Mouse (Mus musculus) heart, embryonic 16.5 days (tissue): ENCODE results near the gene Wasf1. TPM values are rescaled to one million over a fixed set of nuclear protein-coding genes. Genes with fewer than 3 reads are reported as not detected.

Source experiments
- ATAC-seq: fragments of 200-750 bp; cut with Nextera tagmentation; replicated peaks from 2 replicates; pipeline ENCODE4 v1.8.0; 2017; ENCODE audit warnings: moderate number of reproducible peaks; ENCODE audit not compliant: insufficient read depth, low FRiP score; ENCODE audit errors: extremely low read depth
- H3K27ac ChIP-seq: fragments of 300-500 bp; sonication (generic); 2 replicates; pipeline ENCODE4 v1.5.1; 2014; ENCODE audit warnings: mild to moderate bottlenecking, low read length, control low read depth, moderate library complexity
- H3K27me3 ChIP-seq: fragments of 300-500 bp; sonication (generic); 2 replicates; pipeline ENCODE4 v1.6.1; 2014; ENCODE audit warnings: low read length, mixed read lengths; ENCODE audit not compliant: control insufficient read depth, insufficient read depth
- H3K36me3 ChIP-seq: fragments of 300-500 bp; sonication (generic); 2 replicates; pipeline ENCODE4 v1.6.1; 2014; ENCODE audit not compliant: control insufficient read depth, insufficient read depth
- H3K4me1 ChIP-seq: fragments of 300-500 bp; sonication (generic); 2 replicates; pipeline ENCODE4 v1.6.1; 2014; ENCODE audit warnings: low read length, mixed read lengths; ENCODE audit not compliant: control insufficient read depth, insufficient read depth
- H3K4me2 ChIP-seq: fragments of 300-500 bp; sonication (generic); 2 replicates; pipeline ENCODE4 v1.6.1; 2014; ENCODE audit warnings: low read depth, mild to moderate bottlenecking, control low read depth, low read length
- H3K4me3 ChIP-seq: fragments of 300-500 bp; sonication (generic); 2 replicates; pipeline ENCODE4 v1.5.1; 2014; ENCODE audit warnings: mild to moderate bottlenecking, control low read depth, low read length
- H3K9ac ChIP-seq: fragments of 300-500 bp; sonication (generic); 2 replicates; pipeline ENCODE4 v1.6.1; 2014; ENCODE audit warnings: low read length, control low read depth
- H3K9me3 ChIP-seq: fragments of 300-500 bp; sonication (generic); replicated peaks from 2 replicates; pipeline ENCODE4 v1.6.1; 2016; ENCODE audit warnings: low read length; ENCODE audit not compliant: control insufficient read depth
- WGBS: fragments of 180-500 bp; shearing (Covaris S2); extraction: QIAGEN DNeasy Blood & Tissue Kit; methylation state at CpG from one replicate; pipeline ENCODE4 v1.1.7; 2014; 5-methylcytosine and 5-hydroxymethylcytosine counted together
- polyA plus RNA-seq: library from polyadenylated mRNA; unstranded; fragments of >200 nt; fragmentation: Nextera tagmentation; extraction: Ambion mirVana; gene quantifications from 2 replicates; pipeline ENCODE4 v1.2.1, GENCODE M21; 2015

Wasf1 gene
- 8.3 and 11.4 TPM in 2 replicates for polyA plus RNA-seq

- ATAC-seq: peak; percentile 94
- Histone ChIP-seq H3K27ac (peak within 1 kb of the TSS; percentile 88), H3K4me3 (peak within 1 kb of the TSS; percentile 74), H3K27me3 (no peaks in the 10 kb centered on the region), H3K36me3 (no peaks in the 10 kb centered on the region; the same call in 1 of the 2 replicates), H3K9me3 (no peaks in the 10 kb centered on the region), H3K4me1 (peaks cover 28% of the 10 kb centered on the region), H3K4me2 (peak within 1 kb of the TSS; percentile 92), H3K9ac (peak within 1 kb of the TSS; percentile 84)
- WGBS: under 1% methylated on average over 44 of the region's 44 CpGs
Measured at GRCm38 (mm10) chr10:40882831-40883643, at the start of gene Wasf1, which contains the start of gene Cdc40. Wasf1 (plus strand) TSS chr10:40883475. Cdc40 (minus strand) TSS chr10:40883311.

- Histone ChIP-seq H3K9ac (no peak overlapping the region), H3K9me3 (no peaks in the 10 kb centered on the region), H3K4me2 (no peak overlapping the region), H3K4me1 (peaks cover 9% of the 10 kb centered on the region; the same call in 1 of the 2 replicates), H3K27ac (no peak overlapping the region), H3K27me3 (no peaks in the 10 kb centered on the region), H3K36me3 (peaks cover 31% of the 10 kb centered on the region), H3K4me3 (no peak overlapping the region)
- 86% methylated on average over 5 of the region's 5 CpGs for WGBS
- ATAC-seq: no peak
Measured at GRCm38 (mm10) chr10:40840086-40840485, 43.2 kb upstream of the Wasf1 start.

- Histone ChIP-seq H3K9ac (peak overlapping the region; percentile 45; the same call in 1 of the 2 replicates), H3K4me3 (no peak overlapping the region), H3K4me2 (peak overlapping the region; percentile 56), H3K9me3 (no peaks in the 10 kb centered on the region), H3K27me3 (no peaks in the 10 kb centered on the region), H3K4me1 (peaks cover 9% of the 10 kb centered on the region; the same call in 1 of the 2 replicates), H3K27ac (peak overlapping the region; percentile 79), H3K36me3 (peaks cover 46% of the 10 kb centered on the region)
- no peak for ATAC-seq
- 69% methylated on average over 5 of the region's 5 CpGs for WGBS
Measured at GRCm38 (mm10) chr10:40843841-40844240, 39.4 kb upstream of the Wasf1 start.

- no peaks in the 10 kb centered on the region for H3K27me3 ChIP-seq
- H3K4me2 ChIP-seq: peak overlapping the region; percentile 56
- no peak overlapping the region; the same call in 1 of the 2 replicates for H3K9ac ChIP-seq
- H3K4me3 ChIP-seq: no peak overlapping the region
- H3K9me3 ChIP-seq: no peaks in the 10 kb centered on the region
- peak overlapping the region; percentile 79 for H3K27ac ChIP-seq
- 44% methylated on average over 10 of the region's 10 CpGs for WGBS
- ATAC-seq: peak; percentile 93
- H3K4me1 ChIP-seq: peaks cover 9% of the 10 kb centered on the region; the same call in 1 of the 2 replicates
- peaks cover 49% of the 10 kb centered on the region for H3K36me3 ChIP-seq
Measured at GRCm38 (mm10) chr10:40844546-40844945, 38.7 kb upstream of the Wasf1 start.

GRCm38 (mm10) chr10:40845626-40846025 lies 37.6 kb upstream of the Wasf1 start:
- peaks cover 50% of the 10 kb centered on the region for H3K36me3 ChIP-seq
- no peak for ATAC-seq
- H3K4me2 ChIP-seq: no peak overlapping the region
- H3K9me3 ChIP-seq: no peaks in the 10 kb centered on the region
- H3K4me1 ChIP-seq: peaks cover 7% of the 10 kb centered on the region; the same call in 1 of the 2 replicates
- H3K27ac ChIP-seq: no peak overlapping the region
- H3K27me3 ChIP-seq: no peaks in the 10 kb centered on the region
- no peak overlapping the region for H3K4me3 ChIP-seq
- 65% methylated on average over 6 of the region's 6 CpGs for WGBS
- H3K9ac ChIP-seq: no peak overlapping the region

GRCm38 (mm10) chr10:40847176-40847874 lies 36.0 kb upstream of the Wasf1 start:
- Histone ChIP-seq H3K4me3 (no peak overlapping the region), H3K27me3 (no peaks in the 10 kb centered on the region), H3K9ac (no peak overlapping the region), H3K27ac (no peak overlapping the region), H3K36me3 (peaks cover 39% of the 10 kb centered on the region), H3K4me1 (peaks cover 7% of the 10 kb centered on the region; the same call in 1 of the 2 replicates), H3K9me3 (no peaks in the 10 kb centered on the region), H3K4me2 (no peak overlapping the region)
- no peak for ATAC-seq
- WGBS: 93% methylated on average over 10 of the region's 10 CpGs

GRCm38 (mm10) chr10:40850644-40851043 lies 32.6 kb upstream of the Wasf1 start:
- ATAC-seq: no peak
- H3K36me3 ChIP-seq: peaks cover 25% of the 10 kb centered on the region
- no peaks in the 10 kb centered on the region for H3K4me1 ChIP-seq
- no peak overlapping the region for H3K27ac ChIP-seq
- H3K4me2 ChIP-seq: no peak overlapping the region
- 86% methylated on average over 2 of the region's 2 CpGs for WGBS
- no peaks in the 10 kb centered on the region for H3K9me3 ChIP-seq
- no peak overlapping the region for H3K4me3 ChIP-seq
- H3K27me3 ChIP-seq: no peaks in the 10 kb centered on the region
- H3K9ac ChIP-seq: no peak overlapping the region

- Histone ChIP-seq H3K27ac (no peak overlapping the region), H3K4me3 (no peak overlapping the region), H3K27me3 (no peaks in the 10 kb centered on the region), H3K9ac (no peak overlapping the region), H3K9me3 (no peaks in the 10 kb centered on the region), H3K4me1 (no peaks in the 10 kb centered on the region), H3K4me2 (no peak overlapping the region), H3K36me3 (peaks cover 23% of the 10 kb centered on the region)
- ATAC-seq: no peak
Measured at GRCm38 (mm10) chr10:40851138-40851537, 32.1 kb upstream of the Wasf1 start.

GRCm38 (mm10) chr10:40855616-40856015 lies 27.7 kb upstream of the Wasf1 start:
- H3K27ac ChIP-seq: no peak overlapping the region
- H3K9me3 ChIP-seq: no peaks in the 10 kb centered on the region
- ATAC-seq: no peak
- H3K4me1 ChIP-seq: peaks cover 6% of the 10 kb centered on the region
- H3K36me3 ChIP-seq: no peaks in the 10 kb centered on the region
- 49% methylated on average over 2 of the region's 2 CpGs for WGBS
- H3K4me3 ChIP-seq: no peak overlapping the region
- H3K27me3 ChIP-seq: no peaks in the 10 kb centered on the region
- H3K9ac ChIP-seq: no peak overlapping the region
- no peak overlapping the region for H3K4me2 ChIP-seq
